Mouse (Mus musculus): Measurements from ENCODE around the gene Rffl.
A peak's percentile ranks its signal among the peaks of the same experiment; 100 is the strongest.

The Rffl gene

DNA sequence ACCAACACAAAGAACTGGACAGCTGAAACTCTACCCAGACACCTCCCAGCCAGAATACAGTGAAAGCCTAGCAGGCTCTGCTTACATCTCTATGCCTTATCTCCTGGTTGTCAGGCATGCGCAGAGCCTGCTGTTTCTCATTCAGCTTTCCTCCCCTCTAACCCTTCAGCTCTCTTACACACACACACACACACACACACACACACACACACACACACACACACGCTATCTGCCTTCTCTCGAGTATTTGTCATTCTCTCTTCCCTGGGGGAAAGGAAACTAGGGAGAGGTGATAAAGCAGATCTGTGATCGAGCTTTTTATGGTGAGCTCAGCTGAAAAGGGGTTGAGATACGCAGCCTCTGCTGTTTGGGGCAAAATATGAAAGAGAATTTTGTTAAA, 3.9 kb upstream of the Rffl start:
- DNase-seq (ENCODE audit: low spot score): no peak

DNA sequence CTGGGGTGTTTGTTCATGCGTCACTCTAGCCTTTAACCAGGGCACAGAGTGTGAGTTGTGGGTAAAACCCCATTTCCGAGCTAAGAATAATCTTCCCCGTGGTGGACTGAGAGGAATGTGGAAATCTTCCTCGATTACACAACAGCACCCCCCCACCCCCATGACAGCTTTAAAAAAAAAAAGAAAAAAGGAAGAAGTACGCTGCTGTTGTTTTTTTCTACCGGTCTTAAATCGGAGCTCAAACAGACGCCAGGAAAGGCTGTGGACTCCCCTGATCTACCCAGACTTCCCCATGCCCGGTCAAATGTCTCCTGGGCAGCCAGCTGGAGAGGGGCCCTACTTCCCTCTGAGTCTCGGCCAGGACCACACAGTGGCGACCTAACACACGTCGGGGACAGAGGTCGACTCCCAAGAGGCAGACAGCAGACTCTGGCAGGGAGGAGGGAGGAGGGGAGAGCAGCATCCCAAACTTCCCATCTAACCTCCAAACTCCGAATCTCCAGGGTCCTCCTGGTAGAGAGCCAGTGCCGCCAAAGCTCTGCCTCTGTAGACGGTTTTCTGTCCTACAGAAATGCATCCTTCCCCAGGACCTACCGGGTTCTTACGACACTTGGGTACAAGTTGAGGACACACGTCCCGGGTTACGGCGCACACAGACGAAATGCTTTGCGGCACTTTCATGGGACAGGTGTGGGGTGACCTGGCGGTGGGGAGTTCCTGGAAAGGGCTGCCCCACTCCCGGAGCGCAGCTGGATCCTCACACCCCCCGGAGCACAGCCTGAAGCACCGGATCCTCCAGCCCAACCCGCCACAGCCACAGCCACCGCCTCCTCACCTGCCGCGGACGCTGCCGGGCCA, 608 bp downstream of the Rffl start:
- DNase-seq (ENCODE audit: low spot score): peak; percentile 36

DNA sequence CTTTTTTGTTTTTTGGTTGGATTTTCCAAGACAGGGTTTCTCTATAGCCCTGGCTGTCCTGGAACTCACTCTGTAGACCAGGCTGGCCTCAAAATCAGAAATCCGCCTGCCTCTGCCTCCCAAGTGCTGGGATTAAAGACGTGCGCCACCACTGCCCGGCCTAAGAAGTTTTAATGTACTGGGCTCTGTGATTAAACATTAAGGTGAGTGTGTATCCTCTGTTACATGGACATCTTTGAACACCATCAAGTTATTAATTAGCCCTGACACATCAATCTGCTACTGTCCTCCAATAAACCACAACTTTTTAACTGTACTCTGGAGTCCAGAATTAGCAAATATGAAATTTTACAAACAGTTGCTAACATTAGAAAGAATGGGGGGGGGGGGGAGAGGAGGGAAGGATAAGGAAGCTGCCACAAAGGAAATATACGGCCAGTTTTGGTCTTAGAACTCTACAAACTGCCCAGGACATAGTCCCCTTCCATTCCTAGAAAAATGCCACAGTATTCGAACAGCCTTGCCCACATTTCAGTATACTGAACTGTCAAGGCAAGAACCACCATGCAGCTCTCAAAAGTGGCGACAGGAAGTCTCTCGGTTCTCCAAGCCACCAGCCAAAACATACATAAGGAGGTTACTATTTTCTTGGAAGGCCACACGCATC, 1.4 kb downstream of the Rffl start:
- DNase-seq (ENCODE audit: low spot score): no peak

DNA sequence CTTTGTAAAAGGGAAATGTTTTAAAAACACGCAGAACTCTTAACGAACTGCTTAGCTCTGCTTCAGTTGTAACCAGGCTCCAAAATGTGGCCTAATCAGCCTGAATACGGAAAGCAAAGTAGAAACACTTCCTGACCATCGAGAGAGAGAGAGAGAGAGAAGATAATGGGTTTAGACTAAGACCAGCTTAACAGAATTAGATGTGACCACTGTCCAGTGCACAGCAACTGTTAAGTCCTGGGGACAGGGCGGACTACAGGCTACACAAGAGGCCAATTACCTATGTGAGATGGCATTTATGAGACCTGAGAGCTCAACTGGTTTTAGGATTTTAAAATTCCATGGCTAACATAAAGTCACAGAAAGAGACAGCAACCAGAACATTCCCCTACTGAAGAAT, 3.1 kb downstream of the Rffl start:
- no peak for DNase-seq (ENCODE audit: low spot score)

DNA sequence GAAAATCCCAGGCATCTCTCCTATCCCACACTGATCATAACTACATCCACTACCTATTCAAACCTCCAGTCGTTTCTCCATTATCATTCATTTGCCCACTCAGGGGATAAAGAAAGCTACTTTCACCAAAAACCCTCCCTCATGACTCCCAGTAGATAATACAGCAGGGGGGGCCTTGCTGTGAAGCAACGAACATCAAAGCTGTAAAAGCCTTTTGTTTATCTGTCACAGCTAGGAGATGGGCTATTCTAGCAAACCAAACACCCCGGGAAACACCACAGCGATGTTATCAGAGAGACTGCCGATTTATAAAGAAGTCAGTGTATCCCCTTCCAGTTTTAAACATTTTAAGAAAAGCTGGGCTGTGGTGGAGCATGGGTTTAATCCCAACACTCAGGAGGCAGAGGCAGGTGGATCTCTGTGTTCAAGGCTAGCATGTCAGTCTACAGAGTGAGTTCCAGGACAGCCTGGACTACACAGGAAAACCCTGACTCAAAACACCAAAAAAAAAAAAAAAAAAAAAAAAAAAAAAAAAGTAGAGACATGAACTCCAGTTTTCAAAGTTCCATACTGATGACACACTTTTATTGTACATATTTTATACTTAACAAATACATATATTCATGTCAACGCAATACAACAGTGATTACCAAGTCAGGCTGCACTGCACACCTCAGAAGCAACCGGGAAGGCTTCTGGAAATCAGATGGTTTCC, 4.0 kb downstream of the Rffl start:
- DNase-seq (ENCODE audit: low spot score): no peak

DNA sequence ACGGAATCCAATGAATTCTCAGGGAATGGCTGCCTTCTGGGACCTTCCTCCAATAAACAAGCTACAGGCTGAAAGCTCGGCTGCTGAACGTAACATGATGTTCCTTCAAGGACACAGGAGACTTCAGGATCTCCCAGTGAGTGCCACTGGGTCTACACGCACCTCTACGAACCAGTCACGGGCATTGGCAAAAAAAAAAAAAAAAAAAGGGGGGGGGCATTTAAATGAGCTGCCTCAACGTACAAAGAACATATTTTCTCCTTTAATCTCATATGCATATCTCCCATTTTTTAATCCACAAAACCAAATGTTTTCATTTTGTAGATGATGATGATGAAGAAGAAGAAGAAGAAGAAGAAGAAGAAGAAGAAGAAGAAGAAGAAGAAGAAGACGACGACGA, 5.1 kb downstream of the Rffl start:
- no peak for DNase-seq (ENCODE audit: low spot score)

DNA sequence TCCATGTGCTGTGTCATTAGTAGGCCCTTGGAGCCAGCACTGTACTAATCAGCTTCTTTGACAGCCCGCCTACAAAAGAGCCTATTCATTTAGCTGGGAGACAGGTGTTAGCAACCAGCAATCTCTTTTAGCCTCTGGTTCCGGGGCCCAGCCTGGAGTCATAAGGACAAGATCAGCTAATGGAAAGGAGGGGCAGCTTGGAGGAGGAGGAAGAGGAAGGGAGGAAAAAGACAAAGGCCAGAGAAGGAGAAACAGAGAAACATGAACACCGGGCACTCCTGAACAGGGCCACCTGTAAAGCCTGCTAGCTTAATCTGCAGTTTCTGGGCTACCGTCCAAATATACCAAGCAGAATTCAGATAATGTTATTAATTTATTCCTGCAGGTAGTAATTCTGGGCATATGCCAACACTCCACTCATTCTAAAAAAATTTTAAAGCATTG, 7.5 kb downstream of the Rffl start:
- DNase-seq (ENCODE audit: low spot score): no peak

DNA sequence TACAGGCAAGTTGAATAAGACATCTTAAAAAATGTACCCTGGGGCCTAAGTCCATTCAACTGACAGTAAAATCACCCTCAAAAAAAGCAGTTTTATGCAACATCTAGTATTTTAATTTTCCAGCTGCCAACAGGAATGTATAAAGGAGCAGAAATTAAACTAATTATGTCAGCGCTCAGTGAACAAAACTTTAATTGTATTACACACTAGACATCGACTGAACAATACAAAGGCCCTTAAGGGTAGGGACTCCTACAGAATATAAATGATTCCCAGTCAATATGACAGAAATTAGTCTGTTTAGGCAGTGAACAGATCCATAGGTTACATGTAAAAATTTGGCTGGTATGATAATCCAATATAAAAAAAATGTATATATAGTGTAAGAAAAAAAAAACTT, 8.0 kb downstream of the Rffl start:
- no peak for DNase-seq (ENCODE audit: low spot score)

DNA sequence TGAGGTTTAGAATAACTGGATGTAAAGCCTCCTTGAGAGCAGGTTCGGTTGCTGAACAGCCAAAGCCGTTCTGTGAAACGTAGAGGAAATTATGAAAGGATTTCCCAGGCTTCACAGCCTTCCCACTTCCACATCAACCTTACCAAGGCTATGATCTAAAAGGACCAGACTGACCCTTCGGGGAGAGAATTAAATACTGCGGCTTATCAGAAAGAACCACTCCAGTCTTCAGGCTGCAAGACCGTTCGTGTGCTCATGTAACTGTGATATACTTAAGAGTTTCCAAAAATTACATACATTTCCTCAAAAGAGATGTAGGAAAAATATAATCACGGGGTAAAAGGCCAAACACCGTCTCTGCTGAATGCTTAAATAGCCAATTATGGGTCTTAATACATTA, 8.4 kb downstream of the Rffl start:
- DNase-seq (ENCODE audit: low spot score): no peak

DNA sequence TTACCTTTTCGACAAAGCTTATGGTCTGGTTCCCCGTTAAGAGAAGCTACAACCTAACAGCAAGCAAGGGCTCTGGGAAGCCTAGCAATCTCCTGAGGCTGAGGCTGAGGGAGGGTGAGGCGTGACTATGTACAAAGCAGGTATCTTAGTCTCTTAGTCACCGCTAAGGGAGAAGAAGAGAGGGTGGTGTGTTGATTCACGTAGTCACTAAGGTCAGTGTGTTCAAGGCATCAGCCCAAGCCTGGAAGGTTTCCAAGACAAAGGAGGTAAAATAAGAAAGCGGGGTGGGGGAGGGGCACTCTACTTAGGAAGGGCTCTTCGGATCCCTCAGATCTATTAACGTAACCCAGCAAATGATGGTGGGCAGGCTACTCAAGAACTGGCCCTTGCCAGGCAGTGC, 9.5 kb downstream of the Rffl start:
- no peak for DNase-seq (ENCODE audit: low spot score)

DNA sequence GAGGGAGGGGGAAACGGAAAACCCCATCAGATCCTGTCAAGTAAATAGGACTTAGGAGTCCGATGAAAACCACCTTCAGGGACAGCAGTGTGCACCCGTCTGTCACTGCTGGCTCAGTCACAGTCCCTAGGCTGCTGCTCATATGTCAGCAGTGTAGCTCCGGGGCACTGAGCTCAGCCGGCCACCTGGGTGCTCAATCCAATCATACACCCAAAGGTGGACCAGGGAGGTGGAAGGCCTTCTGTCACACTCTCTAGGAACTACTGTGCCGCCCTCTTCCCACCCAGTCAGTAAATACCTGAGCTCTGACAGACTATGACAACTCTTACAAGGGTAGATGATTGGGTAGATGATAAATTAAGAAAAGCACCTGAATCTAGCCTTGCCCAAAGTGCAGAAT, 10.3 kb downstream of the Rffl start:
- no peak for DNase-seq (ENCODE audit: low spot score)

DNA sequence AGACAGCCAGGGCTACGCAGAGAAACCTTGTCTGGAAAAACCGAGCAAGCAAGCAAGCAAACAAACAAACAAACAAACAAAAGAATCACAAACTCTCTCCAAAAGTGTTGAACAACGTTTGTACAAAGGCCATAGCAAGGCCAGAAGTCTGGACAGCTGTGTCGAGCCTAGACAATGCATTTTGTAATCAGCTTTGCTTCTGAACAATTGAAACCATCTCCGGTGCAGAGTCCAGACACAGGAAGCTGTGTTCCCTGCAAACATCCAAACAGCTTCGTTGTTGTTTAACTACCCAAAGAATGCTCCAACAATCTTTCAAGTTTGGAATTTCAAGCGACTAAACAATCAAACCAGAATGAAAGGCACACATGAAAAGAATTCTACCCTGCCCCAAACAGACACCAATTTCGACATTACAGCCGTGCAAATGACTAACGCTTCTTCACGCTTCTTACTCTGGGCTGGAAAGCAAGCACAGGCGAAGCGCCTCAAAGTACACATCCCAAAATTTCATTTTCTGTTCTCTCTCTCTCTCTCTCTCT, 13.6 kb downstream of the Rffl start:
- no peak for DNase-seq (ENCODE audit: low spot score)

DNA sequence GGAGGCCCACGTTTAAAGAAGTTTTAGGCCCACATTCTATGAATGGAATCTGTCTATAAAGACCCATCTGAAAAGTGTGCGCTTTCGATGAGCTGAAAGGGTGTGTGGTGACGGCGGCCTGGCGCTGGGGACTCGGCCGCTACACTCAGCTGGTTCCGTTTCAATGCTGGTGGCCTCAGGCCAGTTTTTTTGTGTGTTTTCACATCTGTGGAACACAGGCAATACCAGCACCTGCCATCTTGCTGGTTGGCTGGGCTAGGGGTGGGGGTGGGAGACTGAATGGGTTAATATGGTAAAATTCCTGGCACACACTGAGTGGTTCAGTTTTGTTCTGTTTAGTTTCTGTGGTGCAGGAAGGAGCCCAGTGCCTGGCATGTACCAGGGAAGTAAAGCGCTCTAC, 15.0 kb downstream of the Rffl start:
- no peak for DNase-seq (ENCODE audit: low spot score)

DNA sequence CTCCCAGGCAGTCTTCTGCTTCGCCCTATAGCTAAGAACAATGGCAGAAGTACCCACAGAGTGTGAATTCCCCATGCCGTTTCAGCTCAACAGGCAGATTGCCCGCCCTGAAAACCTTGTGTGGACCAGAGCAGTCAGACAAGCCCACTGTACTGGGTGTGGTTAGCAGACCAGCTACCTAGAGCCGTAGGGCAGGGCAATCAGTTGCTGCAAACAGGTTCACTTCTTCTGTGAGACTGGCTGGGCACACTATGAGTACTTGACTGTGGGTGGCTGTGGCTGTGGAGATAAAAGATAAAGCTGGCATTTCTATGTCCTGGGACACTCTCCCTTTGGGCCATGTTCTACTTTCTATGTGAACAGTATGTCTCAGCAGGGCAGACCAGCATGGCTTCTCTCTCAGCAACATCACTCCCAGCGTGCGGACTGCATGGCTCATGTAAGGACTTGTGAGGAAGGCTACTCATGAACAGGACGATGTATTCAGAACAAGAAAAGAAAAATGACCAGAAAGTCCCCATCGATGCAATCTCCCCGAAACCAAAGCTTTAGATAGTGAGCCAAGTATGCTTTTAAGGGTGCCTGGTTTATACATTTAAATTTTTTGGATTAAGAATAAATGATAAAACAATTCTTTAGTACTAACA, 15.6 kb downstream of the Rffl start:
- no peak for DNase-seq (ENCODE audit: low spot score)

DNA sequence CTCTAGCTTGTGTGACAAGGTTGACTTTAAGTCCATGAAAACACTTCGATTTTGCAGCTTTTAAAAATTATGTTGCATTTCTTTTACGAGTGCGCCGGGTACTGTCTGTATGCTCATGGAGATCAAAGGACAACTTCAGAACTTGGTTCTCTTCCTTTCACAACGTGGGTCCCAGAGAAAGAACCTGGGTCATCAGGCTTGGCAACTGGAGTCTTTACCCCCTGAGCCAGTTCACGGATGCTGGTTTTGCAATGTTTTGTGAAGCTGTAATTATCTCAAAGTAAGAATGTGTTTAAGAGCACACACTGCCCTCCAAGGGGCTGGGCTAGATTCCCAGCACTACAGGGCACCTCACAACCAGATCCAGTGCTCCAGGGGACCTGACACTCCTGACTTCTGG, 16.9 kb downstream of the Rffl start:
- DNase-seq (ENCODE audit: low spot score): no peak

DNA sequence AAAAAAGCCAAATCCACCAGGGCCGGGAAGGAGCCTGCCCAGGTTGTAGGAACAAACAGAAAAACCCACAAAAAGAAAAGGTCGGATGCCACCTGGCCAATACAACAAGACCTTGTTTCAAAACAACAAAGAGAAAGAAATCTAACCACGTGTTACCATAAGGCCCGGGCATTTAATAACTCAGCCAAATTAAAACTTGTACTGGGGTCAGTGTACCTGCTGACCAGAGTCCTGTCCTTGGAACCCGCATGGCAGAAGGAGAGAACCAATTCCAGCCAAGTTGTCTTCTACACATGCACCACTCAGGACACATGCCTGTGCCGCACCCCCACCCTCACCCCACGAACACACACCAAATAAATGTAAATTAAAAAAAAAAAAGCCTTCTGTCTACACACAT, 18.1 kb downstream of the Rffl start:
- no peak for DNase-seq (ENCODE audit: low spot score)

DNA sequence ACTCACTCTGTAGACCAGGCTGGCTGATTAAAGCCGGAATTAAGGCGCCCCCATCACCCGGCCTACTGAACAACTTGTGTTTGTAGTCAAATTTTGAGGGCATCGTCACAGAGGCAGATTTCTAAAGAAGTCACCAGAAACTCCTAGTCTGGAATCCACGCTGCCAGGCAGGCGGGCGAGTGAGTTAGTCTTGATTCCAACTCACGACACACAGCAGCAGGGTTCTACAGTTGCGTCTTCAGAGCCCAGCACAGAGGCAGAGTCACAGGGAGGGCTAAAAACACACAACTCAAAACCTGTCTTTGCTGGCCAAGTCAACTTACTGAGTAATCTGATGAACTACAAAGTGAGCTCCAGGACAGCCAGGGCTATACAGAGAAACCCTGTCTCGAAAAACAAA, 18.5 kb downstream of the Rffl start:
- no peak for DNase-seq (ENCODE audit: low spot score)

DNA sequence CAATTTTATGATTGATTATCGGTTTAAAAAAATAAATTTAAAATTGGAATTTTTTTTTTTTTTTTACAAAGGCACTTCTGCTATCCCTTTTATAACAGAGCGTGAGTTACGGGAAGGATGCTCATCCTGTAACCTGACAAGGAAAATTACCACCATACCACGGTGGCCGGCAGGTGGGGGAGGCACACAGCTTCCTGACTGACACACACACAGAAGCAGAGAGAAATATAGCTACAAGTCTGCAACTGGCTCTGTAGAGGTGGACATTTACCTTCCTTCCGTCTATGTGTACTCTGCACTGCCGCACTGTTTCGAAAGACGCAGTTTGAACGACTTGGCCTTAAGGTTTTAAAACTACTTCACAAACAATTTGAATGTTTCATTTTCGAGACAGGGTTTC, 18.9 kb downstream of the Rffl start:
- DNase-seq (ENCODE audit: low spot score): no peak

DNA sequence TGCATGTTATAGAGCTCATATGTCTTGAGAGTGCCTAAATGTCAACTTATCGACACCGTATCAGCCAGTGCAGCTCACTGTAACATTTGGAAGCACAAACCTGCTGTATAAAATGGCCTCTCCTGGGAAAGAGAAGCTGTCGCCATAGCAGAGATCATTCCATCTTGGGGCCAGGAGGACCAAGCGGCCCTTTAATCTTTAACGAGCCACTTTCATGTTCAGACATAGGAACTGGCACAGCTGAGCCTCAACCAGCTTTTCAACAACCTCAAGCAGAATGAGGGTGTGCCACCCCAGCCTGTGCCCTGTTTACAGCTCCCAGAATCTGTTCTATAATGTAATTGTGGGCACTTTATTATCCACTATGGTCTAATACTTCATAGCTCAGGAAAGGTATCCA, 20.8 kb downstream of the Rffl start:
- no peak for DNase-seq (ENCODE audit: low spot score)

DNA sequence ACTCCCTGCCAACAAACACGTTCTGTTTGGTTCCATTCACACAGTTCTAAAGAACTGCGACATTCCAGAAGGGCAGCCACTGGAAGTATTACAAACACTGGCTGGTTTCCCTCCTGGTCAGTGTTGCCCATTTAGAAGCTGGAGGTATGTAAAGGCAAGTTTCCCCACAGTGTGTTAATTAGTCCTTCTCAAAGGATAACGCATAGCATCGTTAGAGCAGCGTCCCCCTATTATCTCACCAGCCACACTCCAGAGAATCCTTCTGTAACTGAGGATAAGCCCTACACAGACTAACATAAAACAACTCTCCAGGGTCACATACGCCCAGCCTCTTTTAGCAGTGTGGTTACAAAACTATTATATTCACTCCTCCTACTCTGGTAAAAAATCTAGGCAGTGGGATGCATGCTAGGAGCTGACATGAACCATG, 23.4 kb downstream of the Rffl start:
- no peak for DNase-seq (ENCODE audit: low spot score)

DNA sequence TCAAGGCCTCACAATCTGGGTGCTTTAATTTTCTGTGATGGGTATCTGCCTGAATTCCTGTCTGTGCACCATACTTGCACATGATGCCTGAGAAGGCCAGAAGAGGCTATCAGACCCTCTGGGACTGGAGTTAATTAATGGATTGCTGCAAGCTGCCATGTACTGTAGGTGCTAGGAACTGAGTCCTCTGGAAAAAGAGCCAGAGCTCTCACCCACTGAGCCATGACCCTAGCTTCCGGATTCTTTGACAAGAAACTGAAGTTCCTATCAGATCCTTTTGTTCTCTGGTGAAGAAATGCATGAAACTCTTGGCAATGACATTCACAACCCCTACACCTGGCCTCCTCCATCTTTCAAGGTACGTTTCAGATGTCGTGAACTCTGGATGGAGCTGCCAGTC, 24.1 kb downstream of the Rffl start:
- no peak for DNase-seq (ENCODE audit: low spot score)

DNA sequence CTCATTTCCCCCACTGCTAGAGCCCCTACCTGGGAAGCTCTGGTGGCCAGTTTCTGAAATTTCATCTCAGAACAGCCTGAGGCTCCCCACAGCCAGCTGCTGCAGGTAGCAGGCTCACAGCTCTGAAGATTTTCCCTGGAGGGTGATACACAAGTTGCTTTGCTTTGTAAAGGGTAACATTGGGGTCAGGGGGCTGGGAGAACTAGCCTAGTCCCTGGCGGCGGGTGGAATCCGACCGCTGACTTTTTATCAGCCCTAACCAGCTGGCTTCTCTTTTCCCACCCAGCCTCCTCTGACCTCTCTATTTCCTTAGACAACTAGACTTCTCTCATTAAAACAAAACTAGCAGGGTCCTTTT, 25.0 kb downstream of the Rffl start:
- no peak for DNase-seq (ENCODE audit: low spot score)
